Mouse (Mus musculus): Measurements from ENCODE around the gene Sacm1l.

- TF ChIP-seq CTCF (IDR thresholded peaks at IDR 0.05; ENCODE audit: borderline replicate concordance, insufficient read depth, low read length) (no peak), POLR2A (IDR thresholded peaks at IDR 0.05; ENCODE audit: low read depth, low read length) (no peak)
Observed at GRCm38 (mm10) chr9:123505598-123505997, 24.0 kb upstream of the Sacm1l start.
